Mouse (Mus musculus) left cerebral cortex, postnatal 10 days (tissue): ENCODE results near the gene Cmc2. TPM values are rescaled to one million over a fixed set of nuclear protein-coding genes. Genes with fewer than 3 reads are reported as not detected.

Experiments
- DNase-seq, 2 experiments: peaks; one replicate each; pipeline ENCODE4 v3.0.0; 2021 to 2022; ENCODE audit warnings: low spot score in 2 of 2, mixed read lengths in 1 of 2; ENCODE audit errors: extremely low spot score in 1 of 2
- intact Hi-C: fragments of 180-260 bp; cut with DNase I; formaldehyde crosslinking; loops from one replicate; pipeline ENCODE4 v1.15.1; 2025
- total RNA-seq, 2 experiments: library from RNA; stranded (reverse); gene quantifications; 2 replicates each; pipeline ENCODE4 v1.2.3; 2021

Gene Cmc2
- total RNA-seq = 10 to 100 TPM in 1 of 2 experiments, 1 to 10 TPM in 1; 10.0 to 11.3 TPM

- DNase-seq = peak; percentile 85 to 96
- intact Hi-C loops = no loop called here
Observed at GRCm38 (mm10) chr8:116921337-116922059, at the start of gene Cmc2, which contains the start of gene Cenpn. Cmc2 (minus strand) TSS chr8:116921455. Cenpn (plus strand) TSS chr8:116921730.

DNA sequence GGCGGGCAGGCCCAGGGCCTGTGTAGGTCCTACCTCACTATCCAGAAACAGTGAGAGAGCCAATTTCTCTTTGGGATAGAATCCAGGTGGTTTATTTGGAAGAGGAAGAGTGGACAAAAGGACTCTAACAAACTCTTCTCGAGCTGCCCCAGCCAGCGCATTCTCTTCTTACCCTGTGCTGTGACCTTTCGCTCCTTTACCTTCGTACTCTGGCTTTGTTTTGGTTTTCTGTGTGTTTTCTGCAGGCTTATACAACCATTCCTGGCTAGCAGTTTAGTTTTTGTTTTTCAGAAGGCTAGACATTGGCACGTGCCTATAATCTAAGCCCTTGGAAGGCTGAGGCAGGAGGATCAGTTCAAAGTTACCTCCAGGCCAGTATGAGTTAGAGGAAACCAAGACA is 48.3 kb upstream of the Cmc2 start:
- intact Hi-C loops = no loop called here
- no peak for DNase-seq

GRCm38 (mm10) chr8:116954415-116954814 is 33.2 kb upstream of the Cmc2 start:
- intact Hi-C loops = no loop called here
- DNase-seq = peak; percentile 62 to 70

DNA sequence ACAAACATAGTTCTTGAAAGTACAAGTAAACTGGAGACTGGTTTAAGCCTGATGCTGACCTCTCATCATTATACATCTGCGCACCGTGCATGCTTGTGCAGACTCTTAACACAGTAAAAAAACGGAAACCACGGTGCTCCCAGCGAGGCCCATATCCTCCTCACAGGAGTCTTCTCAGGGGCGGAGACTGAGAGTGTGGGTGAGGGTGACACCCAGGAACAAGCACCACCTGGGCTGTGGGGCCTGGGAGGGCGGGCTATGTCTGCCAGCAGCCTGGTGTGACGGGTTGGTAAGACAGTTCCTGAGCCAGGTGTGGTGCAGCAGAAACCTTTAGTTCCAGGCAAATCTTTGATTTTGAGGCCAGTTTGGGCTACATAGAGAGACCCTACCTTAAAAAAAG is 31.2 kb upstream of the Cmc2 start:
- no peak for DNase-seq
- intact Hi-C loops = no loop called here

GRCm38 (mm10) chr8:116951778-116952177 is 30.5 kb upstream of the Cmc2 start:
- intact Hi-C loops = no loop called here

GRCm38 (mm10) chr8:116951369-116951768 is 30.1 kb upstream of the Cmc2 start:
- intact Hi-C loops = no loop called here
- DNase-seq = no peak

More at GRCm38 (mm10) chr8:116951778-116952177, 30.5 kb upstream of the Cmc2 start:
- DNase-seq = no peak

GRCm38 (mm10) chr8:116947589-116947988 is 26.3 kb upstream of the Cmc2 start:
- no peak for DNase-seq
- intact Hi-C loops = no loop called here

- DNase-seq = no peak
- intact Hi-C loops = no loop called here
Observed at GRCm38 (mm10) chr8:116946851-116947250, 25.6 kb upstream of the Cmc2 start.

DNA sequence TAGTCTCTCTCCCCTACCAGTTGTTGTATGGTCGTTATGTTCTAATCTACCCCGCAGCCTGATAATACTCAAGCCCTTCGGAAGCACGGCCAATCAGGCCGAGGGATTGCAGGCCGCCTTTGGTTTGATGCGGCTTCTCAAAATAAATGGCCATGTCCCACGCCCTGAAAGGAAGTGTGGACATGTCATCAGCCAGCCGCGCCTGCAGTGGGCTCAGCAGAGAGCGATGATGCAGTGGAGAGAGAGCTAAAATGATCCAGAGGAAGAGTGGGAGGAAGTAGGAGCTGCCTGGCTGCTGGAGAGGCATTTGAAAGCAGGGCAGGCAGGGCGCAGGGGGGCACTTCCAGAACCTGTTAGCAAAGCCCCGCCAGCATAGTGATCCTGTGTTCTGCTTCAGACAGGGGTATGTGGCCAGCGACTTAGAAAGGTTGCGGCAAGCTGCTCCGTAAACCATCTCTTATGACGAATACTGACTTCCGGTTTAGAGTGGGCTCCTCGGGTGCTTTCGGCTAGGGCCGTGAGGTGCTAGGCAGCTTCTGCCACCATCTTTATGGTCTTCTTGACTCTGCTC is 25.1 kb upstream of the Cmc2 start:
- DNase-seq = peak in 1 of 2 experiments; percentile 39
- intact Hi-C loops = no loop called here

DNA sequence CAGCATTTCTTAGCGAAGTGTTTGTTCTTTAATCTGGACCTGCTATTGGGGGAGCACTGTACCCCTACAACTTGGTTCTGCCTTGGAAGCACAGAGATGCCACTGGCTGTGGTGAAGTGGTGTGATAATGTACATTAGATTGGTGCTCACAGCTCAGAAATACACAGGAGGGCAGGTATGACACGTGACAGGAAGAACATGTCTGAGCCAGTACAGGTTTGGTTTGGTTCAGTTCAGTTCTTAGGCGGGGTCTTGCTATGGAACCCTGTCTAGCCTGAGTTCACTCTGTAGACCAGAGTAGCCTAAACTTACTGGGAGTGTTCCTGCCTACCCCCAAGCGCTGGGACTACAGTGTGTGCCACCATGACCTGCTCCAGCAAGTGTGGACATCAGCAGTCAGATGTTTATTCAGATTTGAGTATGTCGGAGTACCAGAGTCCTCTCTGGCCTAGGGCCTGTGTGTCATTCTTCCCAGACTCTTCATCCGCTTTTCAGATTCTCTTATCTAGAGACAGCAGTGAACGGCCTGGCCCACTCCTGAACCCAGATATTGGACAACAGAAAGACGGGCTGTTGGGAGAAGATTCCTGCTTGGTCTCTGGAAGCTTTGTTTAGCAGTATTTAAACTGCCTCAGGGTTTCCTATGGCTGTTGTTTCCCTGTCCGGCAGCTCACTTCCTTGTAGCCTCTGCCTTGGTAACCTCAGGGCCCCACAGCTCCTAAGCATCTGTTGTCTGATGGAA is 24.1 kb upstream of the Cmc2 start:
- no peak for DNase-seq
- intact Hi-C loops = no loop called here

GRCm38 (mm10) chr8:116944385-116944696 is 23.1 kb upstream of the Cmc2 start:
- no peak for DNase-seq
- intact Hi-C loops = loop anchor here (5.0 kb wide), 1 partner anchor 33 kb away; the partner anchor contains the start of gene 1700030J22Rik

- DNase-seq = peak; percentile 12 to 47
- intact Hi-C loops = loop anchor here (5.0 kb wide), 1 partner anchor 34 kb away; the partner anchor contains the start of gene 1700030J22Rik
Observed at GRCm38 (mm10) chr8:116943555-116944384, 22.5 kb upstream of the Cmc2 start.

- intact Hi-C loops = loop anchor here (5.0 kb wide), 1 partner anchor 34 kb away; the partner anchor contains the start of gene 1700030J22Rik
Observed at GRCm38 (mm10) chr8:116943161-116943554, 21.9 kb upstream of the Cmc2 start, which contains the start of gene Atmin. Atmin (plus strand) TSS chr8:116943393.

GRCm38 (mm10) chr8:116942284-116943058 is 21.2 kb upstream of the Cmc2 start:
- intact Hi-C loops = loop anchor here (5.0 kb wide), 1 partner anchor 35 kb away; the partner anchor contains the start of gene 1700030J22Rik
- DNase-seq = no peak

More at GRCm38 (mm10) chr8:116943161-116943554, 21.9 kb upstream of the Cmc2 start, which contains the start of gene Atmin:
- peak; percentile 72 to 93 for DNase-seq

DNA sequence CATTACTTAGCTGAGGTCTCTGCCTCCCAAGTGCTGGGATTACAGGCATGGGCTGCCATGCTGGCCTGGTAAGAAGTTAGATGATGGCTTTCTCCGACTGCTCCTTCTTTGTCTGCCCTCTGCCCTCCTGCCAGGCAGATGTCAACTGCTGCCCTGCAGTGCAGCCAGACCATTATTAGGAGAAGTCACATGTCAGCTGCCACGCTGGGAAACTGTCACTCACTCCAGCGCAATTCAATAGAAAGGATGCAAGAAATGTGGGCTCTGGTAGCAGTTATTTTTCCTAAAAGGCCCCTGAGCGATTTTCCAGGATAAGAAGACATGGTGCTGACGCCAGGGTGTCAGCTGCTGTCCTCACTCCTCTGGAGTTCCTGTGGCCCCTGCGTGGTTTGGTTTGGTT is 14.3 kb upstream of the Cmc2 start:
- no peak for DNase-seq
- intact Hi-C loops = no loop called here

DNA sequence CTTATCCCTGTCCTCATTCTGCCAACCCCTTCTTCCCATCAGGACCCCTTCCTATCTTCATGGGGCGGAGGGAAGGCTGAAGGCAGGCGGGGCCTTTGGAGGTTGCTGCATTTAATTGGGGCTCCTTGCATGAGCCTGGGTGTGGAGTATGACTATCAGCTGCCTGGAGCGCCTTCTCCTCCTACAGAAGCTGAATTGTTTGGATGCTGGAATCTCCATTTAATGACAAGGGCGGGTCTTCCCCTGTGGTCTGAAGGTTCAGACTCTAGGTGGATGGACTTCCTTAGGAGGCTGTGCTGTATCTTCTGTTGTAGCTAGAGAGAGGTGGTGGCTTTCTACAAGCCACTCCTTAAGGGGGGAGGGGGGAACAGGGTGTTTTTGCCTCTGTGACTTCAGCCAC is 13.7 kb upstream of the Cmc2 start:
- intact Hi-C loops = no loop called here
- DNase-seq = no peak

DNA sequence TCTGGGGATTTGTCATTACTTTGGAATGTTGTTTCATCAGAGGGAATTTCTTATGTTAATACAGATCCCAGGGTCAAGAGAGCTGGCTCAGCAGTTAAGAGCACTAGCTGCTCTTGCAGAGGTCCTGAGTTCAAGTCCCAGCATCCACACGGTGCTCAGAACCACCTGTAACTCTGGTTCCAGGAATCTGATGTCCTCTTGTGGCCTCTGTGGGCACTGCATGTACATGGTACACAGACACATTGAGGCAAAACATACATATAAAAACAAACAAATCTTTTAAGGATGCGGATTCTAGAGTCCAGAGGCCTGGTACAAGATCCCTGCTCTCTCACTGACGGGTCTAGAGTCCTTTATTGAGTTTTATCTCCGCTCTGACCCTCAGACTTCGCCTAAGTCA is 7.3 kb upstream of the Cmc2 start:
- intact Hi-C loops = no loop called here
- DNase-seq = no peak

- peak in 1 of 2 experiments; percentile 45 for DNase-seq
- intact Hi-C loops = no loop called here
Observed at GRCm38 (mm10) chr8:116927880-116928279, 6.6 kb upstream of the Cmc2 start.
